Mouse (Mus musculus) CD4-positive, CD25-positive, alpha-beta regulatory T cell, adult 2 months (primary cell): Measurements from ENCODE around the gene Lrrfip1.

Experiments used
- DNase-seq: peaks from one replicate; pipeline ENCODE4 v3.0.0-alpha.2; 2012; ENCODE audit warnings: low read depth, low spot score

Lrrfip1 gene

GRCm38 (mm10) chr1:91056416-91056815 lies 57.9 kb downstream of the Lrrfip1 start:
- peak; percentile 57 for DNase-seq

- peak; percentile 89 for DNase-seq
These were observed 59.0 kb downstream of the Lrrfip1 start for GRCm38 (mm10) chr1:91057311-91058245.

- no peak for DNase-seq
These were observed 59.7 kb downstream of the Lrrfip1 start for GRCm38 (mm10) chr1:91058251-91058650.

- DNase-seq = peak; percentile 44
These were observed 61.5 kb downstream of the Lrrfip1 start for GRCm38 (mm10) chr1:91059792-91060604.

GRCm38 (mm10) chr1:91061105-91061504 lies 62.6 kb downstream of the Lrrfip1 start:
- no peak for DNase-seq

GRCm38 (mm10) chr1:91062363-91062762 lies 63.8 kb downstream of the Lrrfip1 start:
- DNase-seq = peak; percentile 85

- DNase-seq = no peak
These were observed 65.5 kb downstream of the Lrrfip1 start for GRCm38 (mm10) chr1:91064053-91064452.

GRCm38 (mm10) chr1:91064903-91065525 lies 66.5 kb downstream of the Lrrfip1 start:
- peak; percentile 79 for DNase-seq

GRCm38 (mm10) chr1:91066061-91066460 lies 67.5 kb downstream of the Lrrfip1 start:
- DNase-seq = no peak

- DNase-seq = no peak
These were observed 68.1 kb downstream of the Lrrfip1 start for GRCm38 (mm10) chr1:91066599-91066998.

GRCm38 (mm10) chr1:91067716-91068115 lies 69.2 kb downstream of the Lrrfip1 start:
- DNase-seq = no peak

- DNase-seq = peak; percentile 24
These were observed 71.0 kb downstream of the Lrrfip1 start for GRCm38 (mm10) chr1:91069575-91069974.

- DNase-seq = no peak
These were observed 72.0 kb downstream of the Lrrfip1 start for GRCm38 (mm10) chr1:91070547-91070946.

GRCm38 (mm10) chr1:91071671-91072290 lies 73.2 kb downstream of the Lrrfip1 start:
- no peak for DNase-seq

GRCm38 (mm10) chr1:91076946-91077345 lies 78.4 kb downstream of the Lrrfip1 start:
- no peak for DNase-seq

GRCm38 (mm10) chr1:91077456-91077855 lies 78.9 kb downstream of the Lrrfip1 start:
- DNase-seq = no peak

GRCm38 (mm10) chr1:91077980-91078379 lies 79.4 kb downstream of the Lrrfip1 start:
- no peak for DNase-seq

- DNase-seq = no peak
These were observed 81.3 kb downstream of the Lrrfip1 start for GRCm38 (mm10) chr1:91079740-91080422.

GRCm38 (mm10) chr1:91080423-91080749 lies 81.8 kb downstream of the Lrrfip1 start:
- DNase-seq = peak; percentile 40

- DNase-seq = no peak
These were observed 85.8 kb downstream of the Lrrfip1 start for GRCm38 (mm10) chr1:91084374-91084773.

GRCm38 (mm10) chr1:91085009-91085408 lies 86.5 kb downstream of the Lrrfip1 start:
- DNase-seq = no peak
